Mouse (Mus musculus): Measurements from ENCODE around the gene Mapkapk3.
A peak's percentile ranks its signal among the peaks of the same experiment; 100 is the strongest.

The Mapkapk3 gene

GRCm38 (mm10) chr9:107288711-107289110 lies 966 bp downstream of the Mapkapk3 start:
- peak in 1 of 2 experiments; percentile 56 for DNase-seq (ENCODE audit: low spot score in 2 of 2)

GRCm38 (mm10) chr9:107288105-107288650 lies 1.5 kb downstream of the Mapkapk3 start:
- DNase-seq (ENCODE audit: low spot score in 2 of 2), result no peak

- no peak for DNase-seq (ENCODE audit: low spot score in 2 of 2)
Measured at GRCm38 (mm10) chr9:107287294-107287693, 2.4 kb downstream of the Mapkapk3 start.

GRCm38 (mm10) chr9:107285009-107285408 lies 4.7 kb downstream of the Mapkapk3 start:
- DNase-seq (ENCODE audit: low spot score in 2 of 2), result peak; percentile 64 to 79

GRCm38 (mm10) chr9:107282951-107283350 lies 6.7 kb downstream of the Mapkapk3 start:
- no peak for DNase-seq (ENCODE audit: low spot score in 2 of 2)

GRCm38 (mm10) chr9:107281241-107281987 lies 8.3 kb downstream of the Mapkapk3 start:
- DNase-seq (ENCODE audit: low spot score in 2 of 2), result no peak

GRCm38 (mm10) chr9:107280322-107281027 lies 9.2 kb downstream of the Mapkapk3 start:
- no peak for DNase-seq (ENCODE audit: low spot score in 2 of 2)

- DNase-seq (ENCODE audit: low spot score in 2 of 2), result peak in 1 of 2 experiments; percentile 30
Measured at GRCm38 (mm10) chr9:107279378-107280321, 10.0 kb downstream of the Mapkapk3 start.

GRCm38 (mm10) chr9:107278527-107279377 lies 10.9 kb downstream of the Mapkapk3 start:
- peak in 1 of 2 experiments; percentile 33 for DNase-seq (ENCODE audit: low spot score in 2 of 2)

GRCm38 (mm10) chr9:107278126-107278525 lies 11.6 kb downstream of the Mapkapk3 start:
- no peak for DNase-seq (ENCODE audit: low spot score in 2 of 2)

GRCm38 (mm10) chr9:107277603-107278002 lies 12.1 kb downstream of the Mapkapk3 start:
- DNase-seq (ENCODE audit: low spot score in 2 of 2), result no peak

GRCm38 (mm10) chr9:107275710-107276109 lies 14.0 kb downstream of the Mapkapk3 start:
- DNase-seq (ENCODE audit: low spot score in 2 of 2), result no peak

GRCm38 (mm10) chr9:107274751-107275150 lies 14.9 kb downstream of the Mapkapk3 start:
- DNase-seq (ENCODE audit: low spot score in 2 of 2), result no peak

GRCm38 (mm10) chr9:107273184-107273583 lies 16.5 kb downstream of the Mapkapk3 start:
- DNase-seq (ENCODE audit: low spot score in 2 of 2), result no peak

GRCm38 (mm10) chr9:107272284-107272683 lies 17.4 kb downstream of the Mapkapk3 start:
- no peak for DNase-seq (ENCODE audit: low spot score in 2 of 2)

GRCm38 (mm10) chr9:107271177-107271938 lies 18.3 kb downstream of the Mapkapk3 start:
- DNase-seq (ENCODE audit: low spot score in 2 of 2), result no peak

GRCm38 (mm10) chr9:107269772-107270171 lies 19.9 kb downstream of the Mapkapk3 start:
- DNase-seq (ENCODE audit: low spot score in 2 of 2), result no peak

- DNase-seq (ENCODE audit: low spot score in 2 of 2), result no peak
Measured at GRCm38 (mm10) chr9:107267721-107268402, 21.8 kb downstream of the Mapkapk3 start.

- DNase-seq (ENCODE audit: low spot score in 2 of 2), result no peak
Measured at GRCm38 (mm10) chr9:107267028-107267427, 22.6 kb downstream of the Mapkapk3 start.

Measured in urinary bladder, adult 18-20 months (tissue).